Mouse (Mus musculus) forebrain, embryonic 10.5 days (tissue): Measurements from ENCODE around the gene Zfp652. TPM values are rescaled to one million over a fixed set of nuclear protein-coding genes. Genes with fewer than 3 reads are reported as not detected.
"Not testable (repeated sequence)": the region's sequence is repeated elsewhere in the genome, so short reads cannot be mapped to it uniquely, and the experiment has no call there.

Experiments
- DNase-seq: peaks from one replicate; pipeline ENCODE4 v3.0.0-alpha.2; 2017; ENCODE audit warnings: low spot score; ENCODE audit errors: extremely low spot score
- H3K27ac ChIP-seq: fragments of 300-500 bp; sonication (generic); 2 replicates; pipeline ENCODE4 v1.5.1; 2016; ENCODE audit warnings: mild to moderate bottlenecking
- H3K27me3 ChIP-seq: fragments of 300-500 bp; sonication (generic); 2 replicates; pipeline ENCODE4 v1.6.1; 2016; ENCODE audit warnings: mild to moderate bottlenecking; ENCODE audit not compliant: poor library complexity, severe bottlenecking
- H3K36me3 ChIP-seq: fragments of 300-500 bp; sonication (generic); replicated peaks from 2 replicates; pipeline ENCODE4 v1.6.1; 2016; ENCODE audit warnings: mild to moderate bottlenecking, moderate library complexity
- H3K4me1 ChIP-seq: fragments of 300-500 bp; sonication (generic); 2 replicates; pipeline ENCODE4 v1.6.1; 2016
- H3K4me3 ChIP-seq: fragments of 300-500 bp; sonication (generic); 2 replicates; pipeline ENCODE4 v1.5.1; 2016; ENCODE audit warnings: mild to moderate bottlenecking, moderate library complexity
- H3K9me3 ChIP-seq: fragments of 300-500 bp; sonication (generic); 2 replicates; pipeline ENCODE4 v1.6.1; 2016; ENCODE audit warnings: mild to moderate bottlenecking, moderate library complexity
- WGBS: fragments of 180-500 bp; shearing (Covaris S2); methylation state at CpG from one replicate; pipeline ENCODE4 v1.1.7; 2016; 5-methylcytosine and 5-hydroxymethylcytosine counted together
- polyA plus RNA-seq: library from polyadenylated mRNA; unstranded; fragments of >200 nt; fragmentation: Nextera tagmentation; extraction: Ambion mirVana; gene quantifications from 2 replicates; pipeline ENCODE4 v1.2.1, GENCODE M21; 2016

The Zfp652 gene
- 16.5 and 18.7 TPM in 2 replicates for polyA plus RNA-seq

DNA sequence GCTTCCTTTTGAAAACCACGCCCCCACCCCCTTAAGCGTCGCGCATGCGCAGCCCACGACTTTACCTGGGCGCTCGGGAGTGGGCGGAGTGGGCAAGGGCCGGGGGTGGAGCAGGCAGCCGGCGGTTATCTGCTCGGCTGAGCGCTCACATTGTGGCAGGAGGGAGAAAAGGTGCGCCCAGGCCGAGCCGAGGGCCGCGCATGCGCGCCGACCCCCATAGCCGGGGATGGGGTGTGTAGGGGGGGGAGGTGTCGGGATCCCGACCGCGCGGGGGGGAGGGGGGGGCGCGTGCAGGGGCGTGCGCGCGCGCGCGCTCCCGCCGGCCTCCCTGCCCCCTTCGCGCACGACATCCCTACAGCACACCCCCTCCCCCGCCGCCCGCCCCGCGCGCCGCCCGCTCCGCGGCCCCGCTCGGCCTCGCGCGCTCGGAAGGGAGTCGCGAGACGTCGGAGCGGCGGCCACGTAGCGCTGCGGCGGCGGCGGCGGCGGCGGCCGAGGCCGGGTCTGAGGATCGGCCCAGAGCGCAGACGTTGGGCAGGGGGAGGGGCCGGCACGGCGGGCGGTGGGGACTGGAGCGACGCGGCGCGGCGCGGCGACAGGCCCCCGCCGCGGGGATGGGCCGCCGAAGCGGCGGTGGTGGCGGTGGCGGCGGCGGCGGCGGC is at the start of gene Zfp652:
TSS of gene Zfp652 (plus strand) at position 111 of the 662 bp plus-strand sequence.
- under 1% methylated on average over 59 of the region's 103 CpGs for WGBS
- H3K4me3 ChIP-seq, result peak within 1 kb of the TSS; percentile 97
- no peaks in the 10 kb centered on the region for H3K36me3 ChIP-seq
- peaks cover 46% of the 10 kb centered on the region for H3K4me1 ChIP-seq
- no peaks in the 10 kb centered on the region for H3K27me3 ChIP-seq
- peak; percentile 89 for DNase-seq
- H3K27ac ChIP-seq, result peak within 1 kb of the TSS; percentile 98
- H3K9me3 ChIP-seq, result no peaks in the 10 kb centered on the region

DNA sequence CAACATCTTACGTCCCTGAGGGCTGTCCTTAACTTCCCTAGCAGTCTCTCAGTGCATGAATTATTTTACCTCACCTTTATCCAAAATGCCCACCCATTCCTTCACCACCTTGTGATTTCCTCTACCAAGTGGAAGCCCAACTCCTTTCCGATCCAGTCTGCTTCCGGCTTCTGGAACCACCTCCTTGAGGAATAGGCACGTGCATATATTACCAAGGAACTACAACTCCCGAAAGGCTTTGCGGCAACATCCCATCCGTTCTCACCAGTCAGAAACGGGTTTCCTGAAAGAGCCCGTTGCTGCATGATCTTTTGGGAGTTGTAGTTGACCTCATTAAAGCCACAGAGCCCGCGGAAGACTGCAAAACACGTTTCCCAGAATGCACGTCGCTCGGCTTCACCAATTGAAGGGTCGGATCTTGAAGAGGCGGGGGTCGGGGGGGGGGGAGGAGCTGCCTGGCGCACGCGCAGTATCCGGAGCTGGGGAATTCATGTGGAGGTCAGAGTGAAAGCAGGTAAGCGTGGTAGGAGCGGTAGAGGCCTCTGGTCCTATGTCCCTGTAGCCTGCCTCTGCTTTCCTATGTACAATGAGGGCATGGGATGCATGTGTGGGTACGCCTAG is 45.8 kb upstream of the Zfp652 start, which contains the start of gene Phb:
TSS of gene Phb (plus strand) at position 429 of the 621 bp plus-strand sequence.
- DNase-seq, result peak; percentile 96
- WGBS, result 2% methylated on average over 25 of the region's 25 CpGs
- H3K4me3 ChIP-seq, result peak within 1 kb of the TSS; percentile 75
- H3K27ac ChIP-seq, result peak within 1 kb of the TSS; percentile 81
- no peaks in the 10 kb centered on the region for H3K27me3 ChIP-seq
- peaks cover 36% of the 10 kb centered on the region for H3K36me3 ChIP-seq
- peaks cover 16% of the 10 kb centered on the region for H3K4me1 ChIP-seq
- H3K9me3 ChIP-seq, result no peaks in the 10 kb centered on the region

DNA sequence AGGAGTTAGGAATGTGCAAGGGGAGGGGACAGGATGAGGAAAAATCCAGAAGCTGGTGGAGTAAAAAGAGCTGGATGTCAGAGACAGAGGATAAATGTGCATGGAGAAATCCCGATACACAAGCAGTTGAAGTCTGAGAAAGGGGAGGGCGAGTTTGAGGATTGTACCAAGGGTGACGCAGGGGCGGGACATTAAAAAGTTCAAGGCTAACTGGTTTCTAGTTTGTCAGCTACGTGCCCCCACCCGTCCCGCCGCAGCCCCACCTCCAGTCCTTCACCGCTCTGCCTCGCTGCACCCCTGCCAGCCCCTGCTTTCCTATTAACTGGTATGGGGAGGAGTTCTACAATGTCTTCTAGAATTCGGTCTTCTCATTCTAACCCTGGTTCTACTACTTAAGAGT is 45.3 kb upstream of the Zfp652 start:
- Histone ChIP-seq H3K9me3 (no peaks in the 10 kb centered on the region), H3K4me3 (peak overlapping the region; percentile 75), H3K27ac (peak overlapping the region; percentile 81), H3K36me3 (peaks cover 41% of the 10 kb centered on the region), H3K4me1 (peaks cover 16% of the 10 kb centered on the region), H3K27me3 (no peaks in the 10 kb centered on the region)
- WGBS, result 2% methylated on average over 11 of the region's 11 CpGs
- no peak for DNase-seq

DNA sequence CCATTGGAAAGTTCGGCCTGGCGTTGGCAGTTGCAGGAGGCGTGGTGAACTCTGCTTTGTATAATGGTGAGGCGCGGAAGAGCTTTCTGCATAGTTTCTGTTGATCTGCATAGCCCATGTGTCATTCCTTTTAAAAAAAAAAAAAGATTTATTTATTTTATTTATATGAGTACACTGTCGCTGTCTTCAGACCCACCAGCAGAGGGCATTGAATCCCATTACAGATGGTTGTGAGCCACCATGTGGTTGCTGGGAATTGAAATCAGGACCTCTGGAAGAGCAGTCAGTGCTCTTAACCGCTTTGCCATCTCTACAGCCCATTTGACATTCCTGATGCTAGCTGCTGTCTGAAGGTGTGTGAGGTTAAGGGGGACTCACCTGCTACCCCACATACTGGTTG is 44.4 kb upstream of the Zfp652 start:
- H3K4me3 ChIP-seq, result peak overlapping the region; percentile 75

DNA sequence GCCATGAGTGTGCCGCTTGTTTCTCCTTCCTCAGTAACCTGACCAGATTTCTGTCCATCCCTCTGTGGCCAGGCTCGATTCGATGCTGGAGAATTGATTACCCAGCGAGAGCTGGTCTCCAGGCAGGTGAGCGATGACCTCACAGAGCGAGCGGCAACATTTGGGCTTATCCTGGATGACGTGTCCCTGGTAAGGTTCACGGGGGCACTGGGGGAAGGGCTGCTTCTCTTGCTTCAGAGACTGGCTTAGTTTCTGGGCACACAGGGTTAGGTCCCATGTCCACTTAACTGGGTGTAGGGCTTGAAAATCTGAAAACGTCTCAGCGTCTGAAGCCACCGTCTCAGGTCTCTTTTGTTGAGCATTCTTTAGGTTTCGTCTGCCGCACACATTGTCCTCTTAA is 37.0 kb upstream of the Zfp652 start:
- Histone ChIP-seq H3K27ac (peak overlapping the region; percentile 66), H3K27me3 (no peaks in the 10 kb centered on the region), H3K4me3 (no peak overlapping the region), H3K9me3 (no peaks in the 10 kb centered on the region), H3K4me1 (peaks cover 9% of the 10 kb centered on the region), H3K36me3 (peaks cover 98% of the 10 kb centered on the region)
- WGBS, result 90% methylated on average over 14 of the region's 14 CpGs
- DNase-seq, result no peak

More for the DNA sequence above, 44.4 kb upstream of the Zfp652 start:
- not testable (repeated sequence) for H3K9me3 ChIP-seq, DNase-seq, H3K27me3 ChIP-seq, H3K27ac ChIP-seq
- H3K36me3 ChIP-seq, result peaks cover 51% of the 10 kb centered on the region
- 92% methylated on average over 7 of the region's 7 CpGs for WGBS
- H3K4me1 ChIP-seq, result peaks cover 16% of the 10 kb centered on the region

DNA sequence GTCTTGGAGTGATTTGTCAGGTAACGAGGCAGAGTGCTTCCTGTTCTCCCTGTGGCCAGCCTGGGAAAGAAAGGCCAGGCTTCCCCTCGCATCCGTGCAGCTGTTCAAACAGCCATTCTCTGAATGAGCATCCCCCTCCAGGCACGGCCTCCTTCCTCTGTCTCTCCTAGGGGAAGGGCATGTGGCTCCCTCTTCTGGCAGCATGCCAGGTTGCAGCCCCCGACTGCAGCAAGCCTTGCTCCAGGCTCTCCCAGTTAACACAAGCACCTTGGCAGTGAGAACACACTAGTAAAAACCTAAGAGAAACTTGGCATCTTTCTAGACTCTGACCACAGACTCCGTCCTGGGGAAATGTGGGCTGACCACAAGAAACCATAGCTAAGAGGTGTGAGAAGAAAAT is 36.2 kb upstream of the Zfp652 start:
- Histone ChIP-seq H3K9me3 (no peaks in the 10 kb centered on the region), H3K36me3 (peaks cover 98% of the 10 kb centered on the region), H3K4me3 (no peak overlapping the region), H3K27me3 (no peaks in the 10 kb centered on the region), H3K27ac (peak overlapping the region; percentile 66; the same call in 1 of the 2 replicates), H3K4me1 (peaks cover 12% of the 10 kb centered on the region)
- WGBS, result 29% methylated on average over 6 of the region's 6 CpGs
- peak; percentile 75 for DNase-seq

DNA sequence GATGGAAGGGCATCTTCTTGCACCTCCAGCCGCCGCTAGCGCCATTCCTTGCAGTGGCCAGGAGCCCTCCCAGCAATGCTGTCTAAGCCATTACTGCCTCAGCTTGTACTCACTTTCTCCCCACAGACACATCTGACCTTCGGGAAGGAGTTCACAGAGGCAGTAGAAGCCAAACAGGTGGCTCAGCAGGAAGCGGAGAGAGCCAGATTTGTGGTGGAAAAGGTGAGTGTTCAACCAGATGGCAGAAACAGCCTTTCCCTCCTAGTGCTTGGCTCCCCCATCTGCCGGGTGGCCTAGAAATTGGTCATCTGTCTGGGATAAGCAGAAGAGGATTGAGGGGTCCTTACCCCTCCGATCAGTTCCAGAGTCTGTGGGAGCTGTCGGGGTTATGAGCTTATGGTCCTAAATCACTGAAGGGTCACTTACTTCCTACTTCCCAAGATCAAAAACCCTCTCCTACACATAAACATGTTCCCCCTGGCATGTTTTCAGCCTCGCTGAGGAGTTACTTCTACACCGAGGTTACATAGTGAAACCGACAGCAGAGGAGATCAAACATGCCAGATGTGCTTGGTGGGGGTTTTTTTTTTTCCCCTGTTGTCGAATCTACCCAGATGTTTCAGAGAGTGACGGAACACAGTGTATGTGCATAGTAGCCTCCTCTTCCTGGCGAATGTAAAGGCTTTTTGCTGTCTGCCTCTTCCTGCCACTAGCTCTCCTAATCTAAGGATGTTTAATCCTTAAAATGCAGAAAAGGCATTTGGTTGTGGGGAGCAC is 34.4 kb upstream of the Zfp652 start:
- peaks cover 96% of the 10 kb centered on the region for H3K36me3 ChIP-seq
- H3K27ac ChIP-seq, result no peak overlapping the region
- WGBS, result 92% methylated on average over 14 of the region's 14 CpGs
- H3K27me3 ChIP-seq, result no peaks in the 10 kb centered on the region
- H3K9me3 ChIP-seq, result no peaks in the 10 kb centered on the region
- no peak overlapping the region for H3K4me3 ChIP-seq
- peaks cover 23% of the 10 kb centered on the region for H3K4me1 ChIP-seq
- no peak for DNase-seq

DNA sequence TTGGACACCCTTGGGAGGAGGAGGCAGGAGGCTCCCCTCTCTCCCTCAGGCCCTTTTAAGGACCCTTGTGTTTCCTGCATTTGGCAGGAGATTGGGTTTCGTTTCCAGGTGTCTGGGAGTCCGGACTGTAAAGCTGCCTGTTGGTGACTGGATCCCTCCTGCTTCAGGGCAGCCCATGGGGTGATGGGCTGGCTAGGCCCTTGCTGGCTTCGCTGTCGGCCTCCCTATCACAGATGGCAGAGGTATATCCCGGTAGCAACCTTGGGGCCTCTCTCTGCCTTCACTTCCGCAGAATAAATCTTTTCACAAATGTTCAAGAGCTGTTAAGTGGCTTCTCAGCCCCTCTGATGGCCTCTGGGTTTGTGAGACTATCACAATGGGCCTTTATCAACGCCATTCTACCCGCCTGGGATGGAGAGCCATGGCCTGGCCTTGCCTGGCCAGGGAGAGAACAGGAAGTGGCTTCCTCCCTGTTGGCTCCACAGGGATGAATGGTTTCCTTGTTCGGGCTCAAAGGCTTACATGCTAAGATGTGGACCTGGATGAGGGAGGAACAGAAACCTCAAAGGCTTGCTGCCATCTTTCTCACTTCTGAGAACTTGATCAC is 30.4 kb upstream of the Zfp652 start:
- Histone ChIP-seq H3K36me3 (peaks cover 65% of the 10 kb centered on the region), H3K4me3 (peak overlapping the region; percentile 4; the same call in 1 of the 2 replicates), H3K4me1 (peaks cover 20% of the 10 kb centered on the region), H3K27ac (peak overlapping the region; percentile 65), H3K27me3 (no peaks in the 10 kb centered on the region), H3K9me3 (no peaks in the 10 kb centered on the region)
- no peak for DNase-seq
- 71% methylated on average over 9 of the region's 9 CpGs for WGBS

DNA sequence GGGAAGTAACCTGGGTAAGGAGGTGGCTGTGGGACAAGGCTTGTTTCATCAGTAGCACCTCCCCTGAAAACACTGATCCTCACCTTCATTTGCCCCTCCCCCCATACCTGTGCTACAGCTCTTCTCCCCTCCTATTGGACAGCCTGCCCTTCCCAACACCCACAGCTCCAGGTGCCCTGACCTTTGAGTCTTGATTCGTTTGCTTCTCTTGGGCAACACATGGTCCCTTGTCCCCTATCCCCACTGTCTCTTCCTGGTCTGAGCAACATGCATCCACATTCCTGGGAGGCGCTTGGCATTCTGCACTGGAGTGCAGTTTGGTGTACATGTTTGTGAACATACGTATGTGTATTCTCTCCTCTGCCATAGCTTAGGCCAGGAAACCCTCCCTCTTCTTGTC is 29.5 kb upstream of the Zfp652 start:
- no peak for DNase-seq
- peaks cover 56% of the 10 kb centered on the region for H3K36me3 ChIP-seq
- no peak overlapping the region for H3K4me3 ChIP-seq
- H3K27me3 ChIP-seq, result no peaks in the 10 kb centered on the region
- H3K4me1 ChIP-seq, result peaks cover 20% of the 10 kb centered on the region
- 0 out of 2 replicates have a peak overlapping the region, but pooled peaks have one; percentile 2 for H3K27ac ChIP-seq
- WGBS, result 91% methylated on average over 3 of the region's 3 CpGs
- no peaks in the 10 kb centered on the region for H3K9me3 ChIP-seq

DNA sequence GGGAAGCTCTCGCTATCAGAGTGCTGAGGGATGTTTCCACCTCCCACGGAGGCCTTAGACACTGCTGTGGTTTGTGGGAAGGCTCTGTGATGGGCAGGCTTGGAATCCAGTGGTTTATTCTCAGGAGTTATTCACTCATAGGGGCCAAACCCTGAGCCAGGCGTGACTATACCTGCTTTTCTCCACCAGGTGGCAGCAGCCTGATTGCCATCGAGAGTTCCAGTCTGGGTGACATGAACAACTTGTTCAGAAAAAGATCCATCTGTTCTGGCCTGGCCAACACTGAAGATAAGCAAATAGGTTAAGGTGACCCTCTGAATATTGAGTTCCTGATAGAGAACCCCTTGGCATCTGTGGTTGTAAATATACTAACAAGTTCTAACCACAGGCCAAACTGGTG is 26.4 kb upstream of the Zfp652 start:
- Histone ChIP-seq H3K4me3 (no peak overlapping the region), H3K36me3 (peaks cover 27% of the 10 kb centered on the region), H3K9me3 (no peaks in the 10 kb centered on the region), H3K27me3 (no peaks in the 10 kb centered on the region), H3K27ac (no peak overlapping the region), H3K4me1 (peaks cover 27% of the 10 kb centered on the region)
- 7% methylated on average over 4 of the region's 4 CpGs for WGBS
- DNase-seq, result peak; percentile 77

DNA sequence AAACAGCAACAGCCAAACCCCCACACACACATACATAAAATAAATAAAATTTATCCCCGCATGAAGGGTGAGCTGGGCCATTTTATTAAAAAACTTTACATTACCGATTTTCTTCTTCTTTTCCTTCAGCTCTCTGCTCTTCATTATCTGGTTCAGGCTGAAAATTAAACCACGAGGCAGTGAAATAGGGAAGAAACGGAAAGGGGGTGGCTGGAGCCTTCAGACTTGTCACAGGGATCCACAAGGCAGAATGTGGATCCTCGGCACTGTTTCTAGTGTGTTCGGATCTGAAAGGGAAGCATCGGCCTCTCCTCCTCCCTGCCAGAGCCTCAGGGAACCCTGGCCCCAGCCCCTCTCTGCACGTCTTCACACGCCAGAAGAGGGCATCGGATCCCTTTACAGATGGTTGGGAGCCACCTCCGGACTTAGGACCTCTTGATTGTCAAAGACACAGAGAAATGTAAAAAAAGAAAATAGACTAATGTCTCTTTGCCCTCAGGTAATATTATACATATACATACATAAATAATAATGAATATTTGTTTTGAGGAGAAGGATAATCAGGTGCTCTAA is 25.3 kb upstream of the Zfp652 start:
- DNase-seq, result no peak
- no peak overlapping the region for H3K27ac ChIP-seq
- no peaks in the 10 kb centered on the region for H3K27me3 ChIP-seq
- no peaks in the 10 kb centered on the region for H3K9me3 ChIP-seq
- peaks cover 16% of the 10 kb centered on the region for H3K4me1 ChIP-seq
- H3K4me3 ChIP-seq, result no peak overlapping the region
- WGBS, result 44% methylated on average over 11 of the region's 11 CpGs
- H3K36me3 ChIP-seq, result peaks cover 16% of the 10 kb centered on the region

DNA sequence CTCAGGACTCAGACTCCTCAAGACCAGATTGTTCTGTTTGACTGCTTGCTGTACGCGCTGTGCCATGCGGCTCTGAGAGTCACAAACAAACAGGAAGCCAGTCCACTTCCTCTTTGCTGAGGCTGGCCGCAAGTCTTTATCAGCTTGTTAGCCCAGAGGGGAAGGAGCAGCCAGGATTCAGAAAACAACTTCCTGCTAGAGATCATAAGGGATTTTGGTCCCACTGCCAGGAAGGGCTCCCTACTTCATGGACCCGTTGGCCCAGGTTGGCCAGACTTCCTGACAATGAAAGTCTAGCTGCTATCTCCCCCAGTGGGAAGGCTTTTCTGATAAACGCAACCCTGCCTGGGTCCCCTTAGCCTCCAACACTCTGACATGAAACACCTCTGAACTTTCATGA is 24.0 kb upstream of the Zfp652 start:
- no peak for DNase-seq
- Histone ChIP-seq H3K27me3 (no peaks in the 10 kb centered on the region), H3K4me1 (peaks cover 17% of the 10 kb centered on the region), H3K4me3 (no peak overlapping the region), H3K27ac (peak overlapping the region; percentile 61; the same call in 1 of the 2 replicates), H3K9me3 (no peaks in the 10 kb centered on the region), H3K36me3 (peaks cover 6% of the 10 kb centered on the region; the same call in 1 of the 2 replicates)
- 81% methylated on average over 6 of the region's 6 CpGs for WGBS
